Mouse (Mus musculus): Measurements from ENCODE around the gene Timm9. TPM values are rescaled to one million over a fixed set of nuclear protein-coding genes. Genes with fewer than 3 reads are reported as not detected.

Timm9 gene
- polyA plus RNA-seq, 1 experiment from 2014 or later: 86.6 TPM

- no peak for ATAC-seq (ENCODE audit: low FRiP score, low read depth)
- H3K27ac ChIP-seq: no peak overlapping the region
- peaks cover 17% of the 10 kb centered on the region; the same call in 1 of the 2 replicates for H3K36me3 ChIP-seq
- no peak overlapping the region for H3K9ac ChIP-seq
- no peaks in the 10 kb centered on the region for H3K27me3 ChIP-seq (replicated peaks)
- 92% methylated on average over 8 of the region's 8 CpGs for WGBS
- H3K4me1 ChIP-seq: no peaks in the 10 kb centered on the region
- H3K4me3 ChIP-seq: no peak overlapping the region
- no peaks in the 10 kb centered on the region for H3K9me3 ChIP-seq
- no peak overlapping the region for H3K4me2 ChIP-seq (replicated peaks)
These were observed 50.2 kb downstream of the Timm9 start for GRCm38 (mm10) chr12:71086331-71086730.

Other genes starting within 250 kb of the Timm9 start
- gene Actr10, start 198.8 kb downstream of the Timm9 start, polyA plus RNA-seq (2016; fragmentation: Nextera tagmentation; extraction: Ambion mirVana): 252 and 267 TPM in 2 replicates
- gene Psma3, start 162.1 kb downstream of the Timm9 start, polyA plus RNA-seq (2016; fragmentation: Nextera tagmentation; extraction: Ambion mirVana): 543 and 554 TPM in 2 replicates
- 36.7 and 39.5 TPM in 2 replicates for gene Arid4a, start 120.7 kb downstream of the Timm9 start, polyA plus RNA-seq (2016; fragmentation: Nextera tagmentation; extraction: Ambion mirVana)
- not detected in 2 replicates for gene Tomm20l, start 25.3 kb downstream of the Timm9 start, polyA plus RNA-seq (2016; fragmentation: Nextera tagmentation; extraction: Ambion mirVana)
- gene 2700049A03Rik, start 164 bp upstream of the Timm9 start, polyA plus RNA-seq (2016; fragmentation: Nextera tagmentation; extraction: Ambion mirVana): 15.1 and 16.1 TPM in 2 replicates
- gene Dact1, start 173.2 kb upstream of the Timm9 start, polyA plus RNA-seq (2016; fragmentation: Nextera tagmentation; extraction: Ambion mirVana): 47.5 and 49.2 TPM in 2 replicates